Mouse (Mus musculus) cerebellum, adult 18-20 months (tissue): ENCODE results near the gene Fgfr2.

ENCODE experiments used
- DNase-seq, 2 experiments: peaks; one replicate each; pipeline ENCODE4 v3.0.0; 2021

The Fgfr2 gene

DNA sequence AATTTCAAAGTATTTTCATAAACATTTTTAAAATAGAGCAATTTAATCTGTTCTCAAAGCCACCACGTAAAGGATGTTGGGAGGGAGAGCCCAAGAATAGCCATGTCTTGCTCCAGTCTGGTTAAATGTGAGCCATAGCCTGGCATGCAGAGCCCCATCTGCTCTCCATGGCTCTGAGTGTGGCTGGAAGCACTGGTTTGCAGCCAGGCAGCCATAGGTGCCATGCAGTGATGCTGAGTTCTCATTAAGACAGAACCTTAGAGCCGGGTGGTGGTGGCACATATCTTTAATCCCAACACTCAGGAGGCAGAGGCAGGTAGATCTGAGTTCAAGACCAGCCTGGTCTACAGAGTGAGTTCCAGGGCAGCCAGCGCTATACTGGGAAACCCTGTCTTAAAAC is 2822.5 kb downstream of the Fgfr2 start:
- no peak for DNase-seq

DNA sequence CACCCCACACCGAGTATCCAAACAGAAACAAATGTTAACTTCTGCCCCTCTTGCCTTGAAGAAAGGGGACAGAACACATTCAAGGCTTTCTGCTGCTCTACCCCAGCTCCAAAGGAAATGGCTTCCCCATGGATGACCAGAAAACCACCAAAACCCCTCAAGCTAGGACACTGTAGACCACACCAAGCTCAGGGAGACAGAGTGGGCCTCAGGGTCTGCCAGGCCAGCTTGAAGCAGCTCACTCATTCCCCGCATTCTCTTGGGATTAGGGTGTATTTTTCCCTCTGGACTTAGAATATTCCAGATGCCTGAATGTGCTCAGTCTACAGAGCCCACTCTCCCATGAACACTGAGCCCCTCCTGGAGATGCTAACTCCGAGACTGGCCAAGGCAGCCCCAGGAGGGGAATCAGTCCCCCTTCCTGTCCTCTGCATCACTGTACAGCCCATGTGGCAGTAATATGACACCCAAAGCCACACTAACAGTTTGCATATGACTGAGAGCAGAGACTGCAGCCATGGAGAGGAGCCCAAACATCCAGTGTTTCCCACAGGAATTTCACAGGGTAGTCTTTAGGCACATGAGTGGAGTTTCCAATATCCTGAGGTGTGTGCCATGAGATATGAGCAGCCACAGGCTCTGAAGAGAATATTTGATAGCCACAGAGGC is 2824.1 kb downstream of the Fgfr2 start:
- DNase-seq = no peak

DNA sequence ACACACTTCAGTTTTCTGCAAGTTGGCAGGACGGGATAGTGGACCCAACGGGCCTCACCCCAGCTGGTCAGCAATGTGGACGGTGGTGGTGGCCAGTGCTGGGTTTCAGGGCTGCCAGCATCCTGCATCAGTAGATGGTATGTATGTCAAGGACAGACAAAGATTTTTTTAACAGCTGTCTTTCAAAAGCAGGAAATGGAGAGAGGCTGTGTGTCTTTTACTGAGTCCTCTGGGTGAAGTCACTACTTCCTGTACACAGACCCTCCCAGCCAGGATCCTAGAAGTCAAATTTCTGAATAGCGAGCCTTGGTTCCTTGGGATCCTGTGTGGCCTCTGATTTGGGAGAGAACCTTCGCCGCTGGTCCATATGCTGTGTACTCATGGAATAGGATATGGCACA is 2832.0 kb downstream of the Fgfr2 start:
- DNase-seq = no peak

DNA sequence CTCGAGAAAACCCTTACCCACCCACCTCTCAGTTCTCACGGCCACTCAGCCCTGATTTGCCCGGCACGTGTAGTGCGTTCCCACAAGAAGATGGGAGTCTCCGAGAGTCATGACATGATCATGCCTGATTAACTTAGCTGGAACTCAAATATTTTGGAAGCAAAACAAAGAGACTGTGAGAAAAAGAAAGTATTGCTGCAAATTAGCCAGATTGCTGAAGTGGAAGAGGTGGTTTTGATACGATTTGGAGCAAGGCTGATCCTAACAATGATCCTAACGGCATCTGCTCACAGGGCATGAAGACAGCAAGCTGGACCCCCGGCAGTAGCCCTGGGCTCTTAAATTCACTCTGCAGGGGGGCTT is 2833.7 kb downstream of the Fgfr2 start:
- no peak for DNase-seq

DNA sequence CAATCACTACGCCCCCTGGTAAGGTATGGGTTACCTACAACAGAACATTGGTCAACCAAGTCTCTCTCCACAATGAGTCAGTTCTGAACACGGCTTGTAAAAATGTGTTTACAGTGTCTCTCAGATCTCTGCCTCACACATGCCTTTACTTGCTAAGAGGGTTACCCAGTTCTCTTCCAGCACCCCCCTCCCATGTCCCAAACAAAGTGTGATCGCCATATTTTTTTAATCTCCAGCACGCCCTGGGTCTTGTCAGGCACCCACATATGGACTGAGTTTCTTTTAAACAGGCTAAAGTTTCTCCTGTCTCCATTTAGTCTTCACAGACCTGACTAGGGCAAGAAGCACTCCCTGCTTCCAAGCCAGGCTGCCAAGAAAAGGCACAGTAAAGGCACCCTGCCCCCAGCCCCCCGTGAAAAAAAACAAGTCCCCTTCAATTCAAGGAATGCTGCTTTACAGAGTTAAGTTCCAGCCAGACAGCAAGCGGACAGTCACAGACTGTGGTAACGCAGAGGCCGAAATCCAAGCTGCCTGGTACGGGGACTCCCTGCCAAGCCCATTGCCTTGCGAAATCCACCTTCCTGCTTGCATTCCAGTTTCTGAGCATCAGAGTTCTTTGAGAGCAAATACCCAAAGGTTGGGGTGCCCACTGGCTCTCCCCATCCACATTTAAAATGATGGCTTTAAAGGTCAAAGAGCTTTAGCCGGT is 2834.3 kb downstream of the Fgfr2 start:
- no peak for DNase-seq

DNA sequence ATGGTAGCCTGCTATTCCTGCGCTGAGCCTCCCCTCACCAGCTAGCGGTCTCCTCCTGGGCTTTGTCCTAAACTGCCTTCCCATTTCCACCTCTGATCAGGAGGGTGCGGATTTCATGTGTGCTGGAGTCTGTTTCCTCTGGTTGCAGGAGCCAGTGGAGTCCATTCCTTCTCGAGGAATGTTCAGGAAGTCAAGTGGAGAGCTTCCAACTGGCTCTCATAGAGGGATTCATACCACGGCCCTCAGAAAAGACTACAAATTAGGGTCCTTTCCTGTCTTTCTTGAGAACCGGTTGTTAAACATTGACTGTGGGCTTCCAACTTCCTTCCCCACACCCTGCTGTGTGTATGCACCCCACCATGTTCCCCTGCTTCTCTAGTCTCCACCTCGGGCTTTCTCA is 2834.9 kb downstream of the Fgfr2 start:
- DNase-seq = no peak

DNA sequence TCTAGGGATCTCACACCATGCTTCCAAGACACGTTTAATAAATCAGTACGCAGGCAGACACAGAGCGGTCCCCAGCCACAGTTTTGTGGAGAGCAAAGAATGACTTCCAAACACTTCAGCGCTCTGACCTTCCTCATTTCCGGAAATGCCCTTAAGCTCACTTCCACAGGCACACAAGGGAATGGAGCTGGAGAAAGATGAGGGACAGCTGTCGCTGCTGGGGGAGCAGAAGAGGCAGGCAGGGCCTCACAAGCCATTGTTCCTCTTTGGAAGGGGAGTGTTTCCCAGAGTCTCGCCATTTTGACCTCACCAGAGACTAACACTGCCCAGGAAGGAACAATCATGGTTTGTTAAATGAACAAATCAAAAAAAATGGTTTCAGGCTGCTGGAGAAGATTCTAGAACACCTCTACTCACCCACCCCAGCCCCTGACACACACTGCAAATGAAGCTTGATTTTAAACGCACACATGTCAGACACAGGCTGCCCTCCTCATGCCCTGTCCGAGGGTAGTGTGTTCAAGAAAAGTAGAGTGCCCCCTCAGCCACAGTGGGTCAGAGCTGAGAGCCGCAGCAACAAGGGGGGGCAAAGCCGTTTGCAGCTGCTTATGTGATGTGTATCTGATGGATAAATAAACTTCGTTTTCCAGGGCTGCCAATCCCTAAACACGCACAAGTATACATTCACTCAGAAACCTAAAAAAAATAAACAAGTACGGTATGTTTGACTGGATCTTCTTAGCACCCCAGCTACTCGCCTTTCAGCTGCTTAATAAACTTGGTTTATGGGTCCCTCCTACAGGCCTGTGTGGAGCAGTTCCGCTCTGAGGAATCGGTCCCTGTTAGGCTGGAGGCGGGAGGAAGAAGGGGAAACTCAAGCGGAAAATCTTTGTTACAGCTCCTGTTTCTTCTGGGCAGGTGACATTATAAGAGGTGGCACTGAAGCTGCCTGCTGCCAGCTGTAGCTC is 2844.1 kb downstream of the Fgfr2 start:
- DNase-seq = no peak

DNA sequence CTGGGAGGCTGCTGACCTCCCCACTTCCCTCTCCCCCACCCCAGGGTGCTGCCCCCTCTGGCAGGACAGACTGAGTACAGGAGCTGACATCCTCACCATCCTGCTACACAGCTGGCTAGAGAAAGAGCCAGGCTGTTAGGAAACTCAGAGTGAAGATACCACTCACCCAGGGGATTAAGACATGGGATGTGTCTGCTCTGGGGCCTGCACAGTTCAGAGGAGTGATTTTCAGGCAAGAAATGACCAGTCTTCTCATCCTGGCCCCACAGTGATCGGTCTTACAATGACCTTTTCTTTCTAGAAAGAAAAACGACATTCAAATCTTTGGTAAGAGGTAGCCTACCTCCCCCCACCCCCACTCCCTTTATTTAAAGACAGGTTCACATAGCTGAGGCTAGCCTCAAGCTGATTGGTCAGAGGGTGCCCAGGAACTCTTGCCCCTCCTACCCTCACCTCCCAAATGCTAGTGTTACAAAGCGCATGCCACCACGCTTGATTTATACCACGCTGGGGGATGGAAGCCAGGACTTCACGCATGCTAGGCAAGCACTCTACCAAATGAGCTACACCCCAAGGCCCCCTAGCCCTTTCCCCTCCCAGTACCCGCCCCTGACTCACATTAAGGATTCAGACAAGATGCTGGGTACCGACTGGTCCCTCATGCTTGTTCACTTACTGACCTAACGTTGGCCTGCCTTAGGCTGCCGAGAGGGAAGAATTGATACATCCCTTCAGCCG is 2845.0 kb downstream of the Fgfr2 start:
- DNase-seq = no peak

DNA sequence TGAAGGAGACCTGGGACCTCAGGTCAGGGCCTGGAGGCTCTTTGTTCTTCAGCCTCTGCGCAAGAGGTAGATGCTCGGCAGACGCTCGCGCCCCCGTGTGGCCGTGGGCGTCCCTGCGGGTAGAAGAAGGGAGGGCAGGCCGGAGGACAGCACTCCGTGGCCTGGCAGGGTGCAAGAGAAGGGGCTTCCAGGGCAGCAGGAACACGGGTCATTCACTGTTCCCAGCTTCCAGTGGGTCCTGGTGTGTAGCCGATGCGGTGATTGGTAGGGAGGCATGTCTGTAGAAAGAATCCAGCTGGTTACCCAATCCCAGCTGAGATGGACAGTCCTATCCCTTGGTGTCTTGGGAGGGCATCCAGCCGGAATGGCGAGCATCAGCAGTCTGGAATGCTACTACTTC is 2849.9 kb downstream of the Fgfr2 start:
- DNase-seq = peak; percentile 67 to 78

DNA sequence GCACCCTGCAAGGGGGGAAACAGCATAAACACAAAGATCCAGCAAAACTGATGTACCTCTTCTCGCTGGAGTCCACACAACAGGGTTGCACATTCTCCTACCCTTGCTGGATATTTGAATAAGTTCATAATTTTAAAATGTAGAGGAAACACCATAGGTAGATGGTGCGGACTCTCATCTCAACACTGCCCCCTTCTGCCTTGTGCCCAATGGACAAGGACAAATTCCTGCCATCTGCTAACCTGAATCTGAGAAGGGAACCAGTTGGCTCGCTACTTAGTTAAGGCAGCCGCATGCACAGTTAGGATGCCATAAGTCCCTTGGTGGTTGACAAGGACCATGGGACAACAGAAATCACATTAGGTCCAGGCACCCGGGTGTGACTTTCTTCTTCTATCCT is 2852.3 kb downstream of the Fgfr2 start:
- DNase-seq = no peak

DNA sequence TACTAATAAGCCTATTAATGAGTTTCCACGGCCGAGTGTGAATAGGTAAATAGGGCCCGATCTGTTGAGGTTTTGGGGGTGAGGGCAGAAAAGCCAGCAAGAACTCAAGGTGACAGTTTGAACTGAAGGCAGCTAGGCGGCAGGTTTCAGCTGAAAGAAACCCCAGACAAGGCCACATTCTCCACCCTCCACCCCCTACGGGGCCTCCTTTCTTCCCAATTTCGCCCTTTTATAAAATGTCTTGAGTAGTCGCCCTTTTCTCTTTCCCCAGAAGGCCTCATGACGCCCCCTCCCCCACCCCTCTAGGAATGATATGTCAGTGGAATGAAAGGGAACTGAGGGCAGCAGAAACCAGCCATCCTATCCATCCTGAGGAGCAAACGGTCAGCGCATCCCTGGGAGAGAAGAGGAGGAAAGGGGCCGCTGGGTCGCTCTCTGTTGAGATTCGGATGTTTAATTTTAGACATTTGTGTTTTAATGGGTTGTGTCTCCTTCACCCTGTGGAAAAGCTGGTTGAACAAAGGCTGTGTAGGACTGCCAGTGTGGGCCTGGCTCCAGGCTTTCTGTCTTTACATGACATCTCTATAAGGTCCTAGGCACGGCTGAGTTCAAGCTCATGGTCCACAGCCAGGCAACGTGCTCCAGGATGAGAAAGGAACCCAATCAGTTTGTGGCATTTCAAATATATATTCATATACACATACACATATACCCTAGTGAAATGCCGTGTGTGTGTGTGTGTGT is 2853.9 kb downstream of the Fgfr2 start:
- no peak for DNase-seq

DNA sequence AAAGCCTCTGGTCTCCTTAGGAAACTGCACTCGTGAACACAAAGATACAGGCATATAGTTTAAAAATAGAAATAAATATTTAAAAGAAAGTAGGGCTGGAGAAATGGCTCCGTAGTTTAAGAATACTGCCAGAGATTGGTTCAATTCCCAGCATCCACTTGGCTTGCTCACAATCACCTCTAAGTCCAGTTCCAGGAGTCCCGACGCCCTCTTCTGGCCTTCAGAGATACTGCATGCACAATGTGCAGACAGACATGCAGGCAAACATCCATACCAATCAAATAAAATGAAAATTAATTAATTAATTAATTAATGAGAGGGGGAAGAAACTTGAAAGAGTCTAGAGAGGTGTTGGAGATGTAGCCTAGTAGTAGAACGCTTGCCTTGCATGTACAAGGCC is 2856.1 kb downstream of the Fgfr2 start:
- no peak for DNase-seq

DNA sequence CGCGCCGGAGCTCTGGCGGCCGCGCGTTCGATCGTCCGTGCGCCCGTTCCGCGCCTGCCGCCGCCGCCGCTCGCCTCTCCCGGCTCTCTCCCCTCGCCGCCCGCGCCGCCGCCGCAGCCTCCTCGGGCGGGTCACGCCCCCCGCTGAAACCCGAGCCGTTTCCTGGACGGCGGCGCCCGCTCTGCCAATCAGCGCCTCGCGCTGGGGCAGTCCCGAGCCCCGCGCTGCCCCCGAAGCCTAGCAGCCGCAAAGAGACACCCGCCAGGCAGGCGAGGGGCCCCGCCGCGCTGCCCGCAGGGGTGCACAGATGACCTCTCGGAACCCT is 2857.0 kb downstream of the Fgfr2 start:
- DNase-seq = peak; percentile 12 to 30

DNA sequence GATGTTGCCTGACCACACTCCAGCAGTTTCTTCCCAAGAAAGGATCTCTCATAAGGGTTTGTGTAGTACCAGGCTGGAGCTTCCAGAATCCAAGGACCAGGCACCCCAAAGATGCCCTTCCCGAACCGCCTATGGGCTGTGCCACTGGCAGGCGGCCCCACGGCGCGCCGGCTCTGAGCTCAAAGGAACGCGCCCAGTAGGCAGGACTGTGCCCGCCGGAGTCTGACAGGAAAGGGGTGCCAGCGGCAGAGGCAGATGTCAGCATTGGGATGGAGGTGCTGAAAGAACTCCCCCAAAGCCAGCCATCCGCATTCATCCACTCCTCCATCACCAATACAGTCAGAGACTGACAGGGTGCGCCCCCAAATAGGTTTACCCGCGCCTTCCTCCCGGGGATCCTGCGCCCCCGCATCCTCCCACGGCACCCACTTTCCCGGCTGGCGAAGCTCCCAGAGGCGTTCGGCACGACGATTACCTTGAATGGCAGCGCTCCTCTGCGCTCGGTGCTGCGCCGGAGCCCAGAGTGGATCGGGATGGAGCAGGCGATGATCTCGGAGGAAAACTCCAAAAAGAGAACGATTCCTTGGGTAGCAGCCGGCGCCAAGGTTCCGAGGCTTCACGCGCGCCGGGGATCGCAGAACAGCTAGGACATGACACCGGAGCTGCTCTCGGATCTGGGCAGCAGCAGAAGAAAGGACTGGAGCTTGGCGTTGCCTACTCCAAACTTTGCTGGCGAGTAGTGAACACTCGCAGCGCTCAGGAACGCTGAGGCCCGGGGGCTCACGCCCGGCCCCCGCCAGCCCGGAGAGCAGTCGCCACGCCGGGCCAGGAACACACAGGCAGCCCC is 2857.6 kb downstream of the Fgfr2 start:
- DNase-seq = no peak

DNA sequence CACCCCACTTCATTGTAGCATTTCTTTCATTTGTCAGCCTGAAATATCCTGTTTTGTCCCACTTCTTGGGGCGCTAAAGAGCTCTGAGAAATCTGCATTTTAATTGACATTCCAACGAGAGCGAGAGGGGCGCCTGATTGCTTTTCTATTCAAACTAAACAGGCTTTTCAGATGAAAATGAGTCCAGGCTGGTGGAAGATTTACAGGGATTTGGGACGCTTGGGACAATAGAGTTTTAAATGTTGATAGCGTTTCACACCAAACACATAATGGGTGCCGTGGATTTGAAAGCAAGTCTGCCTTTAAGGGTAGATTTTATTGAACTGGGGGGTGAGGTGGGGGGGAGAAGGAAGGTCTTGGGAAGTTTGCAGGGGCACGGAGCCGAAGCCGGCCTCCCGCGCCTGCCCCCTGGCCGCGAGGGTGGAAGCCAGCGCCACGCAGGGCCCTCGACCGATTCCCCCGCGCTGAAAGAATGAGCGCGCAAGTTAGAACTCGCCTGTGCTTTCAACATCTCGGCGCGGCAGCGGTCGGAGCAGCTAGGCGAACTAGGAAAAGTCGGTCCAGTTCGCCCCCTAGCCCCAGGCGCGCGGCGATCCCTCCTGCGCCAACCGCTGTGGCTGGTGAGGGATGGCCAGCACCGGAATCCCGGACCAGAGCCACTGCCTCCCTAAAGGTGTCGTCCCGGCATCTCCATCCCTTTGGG is 2858.4 kb downstream of the Fgfr2 start:
- DNase-seq = peak; percentile 15 to 18

DNA sequence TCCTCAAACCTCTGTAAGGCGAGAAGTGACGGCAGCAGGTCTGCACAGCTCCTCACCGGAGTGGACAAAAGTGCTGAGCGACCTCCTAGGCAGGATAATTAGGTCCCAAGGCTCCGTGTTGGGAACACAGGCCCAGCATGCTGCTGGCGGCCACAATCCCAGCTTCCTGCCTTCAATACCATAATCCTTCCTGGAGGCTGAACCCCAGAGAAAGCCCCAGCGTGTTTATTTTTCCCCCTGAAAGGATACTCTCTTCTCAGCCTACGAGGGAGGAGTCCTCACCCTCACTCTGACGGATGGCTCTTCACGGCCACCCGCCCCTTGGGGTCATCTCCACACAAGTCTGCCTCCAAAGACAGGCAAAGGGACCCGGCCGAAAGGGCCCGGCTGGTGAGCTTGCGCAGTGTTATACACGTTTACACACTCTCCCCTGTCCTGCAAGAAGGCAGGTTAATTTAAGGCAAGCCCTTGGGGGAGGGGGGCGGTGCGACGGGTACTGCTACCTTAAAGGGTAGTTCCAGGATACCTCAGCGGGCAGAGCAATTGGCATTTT is 2859.3 kb downstream of the Fgfr2 start:
- DNase-seq = no peak

DNA sequence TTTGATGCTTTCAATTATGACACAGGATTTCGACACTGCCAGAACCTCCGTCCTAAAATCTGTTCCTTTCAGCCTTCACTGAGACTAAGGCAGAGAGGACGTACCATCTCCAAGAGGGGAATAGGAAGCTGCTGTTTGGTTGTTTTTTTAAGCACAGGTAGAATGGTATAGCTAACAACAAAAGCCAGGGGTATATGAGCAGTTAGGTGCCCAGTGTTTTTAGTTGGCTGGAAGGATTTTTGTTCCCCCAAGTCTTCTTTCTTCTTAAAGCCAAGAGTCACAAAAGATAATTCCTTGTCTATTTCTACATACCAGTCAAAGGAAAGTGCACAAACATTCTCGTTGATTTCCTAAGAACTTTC is 2859.9 kb downstream of the Fgfr2 start:
- no peak for DNase-seq

DNA sequence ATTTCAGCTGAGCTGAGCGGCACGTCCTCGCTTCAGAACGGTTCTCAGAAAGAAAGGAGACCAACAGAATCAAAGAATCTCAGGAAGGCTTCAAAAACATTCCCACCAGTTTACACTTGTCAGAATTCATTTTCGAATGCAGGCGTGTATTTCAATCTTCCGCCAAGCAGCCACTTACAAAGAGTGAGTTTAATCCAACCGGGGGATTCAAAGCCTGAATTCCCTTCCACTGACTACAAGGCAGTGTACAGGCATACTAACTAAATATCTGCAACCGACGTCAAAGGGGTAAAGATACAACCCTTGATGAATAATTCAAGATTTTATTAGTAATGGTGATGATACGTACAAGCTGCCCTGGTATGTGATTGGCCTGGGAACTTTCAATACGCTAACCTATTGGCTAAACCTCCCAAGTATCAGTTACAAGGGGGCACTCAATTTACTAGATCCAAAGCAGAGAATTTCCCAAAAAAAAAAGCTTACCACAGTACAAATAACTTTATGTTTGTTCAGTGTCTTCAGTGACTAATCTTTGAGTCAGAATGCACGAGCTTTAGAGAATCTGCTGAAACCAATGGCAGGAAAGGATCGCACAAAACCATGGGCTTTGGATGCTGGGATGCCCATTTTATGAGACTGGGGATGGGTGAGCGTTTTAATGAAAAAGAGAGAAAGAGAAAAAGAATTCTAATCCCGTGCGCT is 2860.5 kb downstream of the Fgfr2 start:
- no peak for DNase-seq

DNA sequence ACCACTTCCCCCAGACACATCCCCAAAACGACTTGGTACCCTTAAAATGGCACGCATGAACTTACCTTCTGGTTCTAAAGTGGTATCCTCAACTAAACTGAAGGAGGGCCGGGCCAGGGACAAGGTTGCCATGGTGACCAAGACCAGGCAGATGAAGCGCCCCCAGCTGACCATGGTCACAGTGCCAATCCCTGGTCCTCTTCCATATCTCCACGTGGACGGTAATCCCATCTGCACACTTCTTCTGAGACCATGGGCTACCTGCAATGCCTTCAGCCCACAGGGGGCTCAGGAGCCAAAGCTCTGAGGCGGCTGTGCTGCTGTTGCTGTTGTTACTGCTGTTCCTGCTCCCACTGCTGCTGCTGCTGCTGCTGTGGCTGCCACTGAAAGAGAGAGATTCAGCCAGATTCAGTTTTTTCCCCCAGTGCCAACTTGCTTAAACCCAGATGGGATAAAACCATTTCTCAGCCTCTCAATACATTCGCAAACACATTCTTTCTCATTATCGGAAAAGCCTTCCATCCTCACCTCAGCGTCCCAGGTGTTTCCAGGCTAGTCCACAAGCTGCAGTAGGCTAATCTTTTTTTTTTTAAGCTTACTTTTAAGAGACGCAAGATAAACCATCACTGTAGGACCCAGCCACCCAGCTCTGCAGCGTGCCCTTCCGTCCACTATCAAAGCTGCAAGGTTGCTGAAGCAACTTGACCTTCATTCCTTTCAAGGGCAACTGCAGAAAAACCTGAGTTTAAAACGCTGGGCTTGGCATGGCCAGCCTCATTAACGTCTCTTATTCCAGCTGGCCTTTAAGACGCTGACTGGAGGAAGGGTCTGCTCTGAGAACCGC is 2861.2 kb downstream of the Fgfr2 start:
- no peak for DNase-seq
